Mouse (Mus musculus): ENCODE data around the gene Alg9.

Gene Alg9

DNA sequence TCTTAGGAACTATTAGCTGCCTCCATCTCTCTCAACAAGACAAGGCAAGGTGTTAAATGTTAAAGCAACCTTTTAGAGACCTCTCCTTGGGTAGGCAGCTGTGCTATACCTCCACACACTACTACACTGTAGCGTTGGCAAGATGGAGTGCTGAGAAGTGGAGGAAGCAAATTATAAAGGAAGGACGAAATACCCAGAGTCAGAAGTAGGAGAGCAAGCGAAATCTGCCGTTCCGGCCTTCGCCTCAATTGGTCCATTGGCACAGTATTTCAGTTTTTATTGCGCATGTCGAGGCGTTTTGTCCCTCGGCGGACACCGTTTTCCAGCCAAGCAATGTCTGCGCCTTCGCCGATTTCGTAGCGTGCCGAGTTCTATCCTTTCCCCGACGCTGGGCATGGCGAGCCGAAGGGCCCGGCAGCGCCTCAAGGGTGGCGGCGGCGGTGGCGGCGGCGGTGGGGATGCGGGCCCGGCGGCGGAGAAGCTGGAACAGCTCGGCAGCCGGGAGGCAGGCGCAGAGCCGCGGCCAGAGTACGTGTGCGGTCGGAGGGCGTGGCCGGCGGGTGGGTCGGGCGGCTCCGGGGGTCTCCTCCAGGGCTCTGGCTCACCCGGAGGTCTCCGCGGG, at the start of gene Alg9, which contains the start of gene 1110032A03Rik:
Gene Alg9, plus strand, starts transcription at position 29 of the 622 bp plus-strand sequence.
Gene 1110032A03Rik, minus strand, starts transcription at position 530 of the 622 bp plus-strand sequence.
- DNase-seq, result peak; percentile 87 to 88

DNA sequence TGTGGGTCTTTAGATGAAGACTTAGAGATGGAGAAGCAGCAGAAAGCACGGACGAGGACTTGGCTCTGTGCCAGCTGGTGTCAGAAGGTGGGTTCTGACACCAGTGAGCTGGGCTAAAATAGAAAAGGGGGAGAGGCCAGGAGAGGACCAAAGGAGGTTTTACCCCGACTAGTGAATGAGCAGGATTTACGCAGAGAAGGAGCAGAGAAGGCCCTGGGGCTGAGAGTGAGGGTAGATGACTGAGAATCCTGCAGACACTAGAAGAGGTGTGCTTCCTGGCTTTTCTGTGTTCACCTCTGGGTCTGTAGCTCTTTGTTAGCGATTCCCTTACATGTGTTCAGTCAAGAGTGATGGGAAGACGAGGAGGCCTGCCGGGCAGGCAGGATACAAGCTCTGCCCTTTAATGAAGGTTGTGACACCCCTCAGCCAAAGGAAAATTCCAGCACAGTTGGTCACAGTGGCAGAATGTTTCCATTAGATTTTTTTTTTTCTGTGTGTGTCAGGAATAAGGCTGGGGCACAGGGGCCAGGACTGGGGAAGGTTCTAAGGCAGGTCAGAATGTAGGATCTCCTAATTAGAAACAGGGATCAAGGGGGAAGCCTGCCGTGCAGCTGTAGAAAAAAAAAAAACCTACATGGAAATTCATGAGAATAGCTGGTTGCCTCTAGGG, 48.8 kb upstream of the Alg9 start:
- DNase-seq, result no peak

DNA sequence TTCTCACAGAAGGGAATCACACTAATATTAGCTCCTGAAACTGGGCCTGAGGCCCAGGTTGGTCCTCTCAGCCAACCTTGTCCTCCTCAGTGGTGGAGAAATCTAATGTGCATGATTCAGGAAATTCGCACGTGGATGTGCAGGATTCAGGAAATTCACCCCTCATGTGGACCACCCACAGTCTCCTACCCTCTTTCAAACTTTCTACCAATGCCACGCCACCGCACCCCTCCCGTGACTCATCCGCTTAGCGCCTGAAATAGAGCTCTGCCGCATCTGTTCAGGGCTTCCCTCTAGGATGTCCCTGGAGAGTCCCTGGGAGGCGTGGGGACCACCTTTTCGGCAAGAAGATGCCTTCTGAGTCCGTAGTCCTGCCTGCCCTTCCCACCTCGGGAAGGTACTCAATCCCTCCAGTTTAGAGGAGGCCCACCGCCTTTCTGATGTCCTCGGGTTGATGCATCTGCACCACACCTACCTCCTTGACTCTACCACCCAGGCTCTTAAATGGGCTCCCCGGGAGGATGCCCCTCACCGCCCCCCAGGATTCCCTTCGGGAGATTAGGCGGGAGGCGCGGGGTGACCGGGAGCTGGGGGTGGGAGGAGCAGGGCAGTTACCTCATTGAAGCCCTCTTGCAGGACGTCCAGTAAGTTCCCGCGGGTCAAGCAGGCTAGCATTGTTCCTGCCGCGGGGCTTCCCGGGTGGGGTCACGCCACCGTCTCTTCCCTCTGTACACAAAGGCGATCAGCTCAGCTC, 47.5 kb upstream of the Alg9 start:
- DNase-seq, result no peak

DNA sequence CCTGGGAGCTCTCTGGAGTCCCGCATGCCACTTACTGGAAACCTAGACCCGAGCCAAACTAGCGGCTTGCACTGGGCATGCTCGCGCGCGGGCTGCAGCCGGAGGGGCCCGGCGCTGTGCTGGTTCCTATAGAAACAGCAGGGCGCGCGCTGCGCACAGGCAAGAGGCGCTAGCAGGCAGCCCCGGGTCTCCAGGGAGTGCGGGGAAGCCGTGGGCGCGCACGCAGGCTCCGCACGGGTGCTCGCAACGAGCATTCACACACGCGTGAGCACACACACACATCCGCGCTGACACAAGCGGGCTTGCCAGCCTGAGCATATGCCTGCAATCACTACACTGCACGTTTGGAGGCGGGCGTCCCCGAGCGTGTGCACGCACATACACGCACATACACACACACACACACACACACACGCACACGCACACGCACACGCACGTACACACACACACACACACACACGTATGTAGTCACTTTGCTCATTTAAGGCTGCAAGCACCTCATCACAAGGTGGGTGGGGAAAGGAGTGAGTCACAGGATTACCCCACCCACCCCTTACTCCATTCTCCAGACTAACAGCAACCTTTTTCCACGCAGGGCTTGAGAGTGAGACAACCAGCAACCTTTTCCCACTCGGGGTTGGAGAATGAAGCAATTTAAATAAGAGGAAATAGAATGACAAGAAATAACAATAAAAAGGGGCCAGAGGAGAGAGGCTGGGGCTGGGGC, 46.7 kb upstream of the Alg9 start:
- DNase-seq, result peak in 1 of 2 experiments; percentile 62

DNA sequence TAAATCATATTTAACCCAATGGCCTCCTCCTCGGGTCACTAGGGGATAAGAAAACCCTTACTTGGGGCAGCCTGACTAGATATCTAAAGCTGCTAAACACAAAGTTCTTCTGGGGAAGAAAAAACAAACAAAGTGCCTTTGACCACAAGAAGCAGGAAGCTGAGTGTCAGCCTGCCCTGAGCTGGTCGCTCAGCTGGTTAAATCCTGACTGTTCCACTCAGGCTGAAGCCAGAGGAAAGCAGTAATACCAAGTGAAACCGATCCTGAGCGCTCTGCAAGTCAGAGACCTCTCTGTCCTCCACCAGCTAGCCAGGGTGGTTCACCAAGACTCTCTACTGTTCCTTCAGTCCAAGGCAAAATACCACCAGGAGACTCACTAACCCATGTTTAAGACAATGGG, 45.2 kb upstream of the Alg9 start:
- no peak for DNase-seq

DNA sequence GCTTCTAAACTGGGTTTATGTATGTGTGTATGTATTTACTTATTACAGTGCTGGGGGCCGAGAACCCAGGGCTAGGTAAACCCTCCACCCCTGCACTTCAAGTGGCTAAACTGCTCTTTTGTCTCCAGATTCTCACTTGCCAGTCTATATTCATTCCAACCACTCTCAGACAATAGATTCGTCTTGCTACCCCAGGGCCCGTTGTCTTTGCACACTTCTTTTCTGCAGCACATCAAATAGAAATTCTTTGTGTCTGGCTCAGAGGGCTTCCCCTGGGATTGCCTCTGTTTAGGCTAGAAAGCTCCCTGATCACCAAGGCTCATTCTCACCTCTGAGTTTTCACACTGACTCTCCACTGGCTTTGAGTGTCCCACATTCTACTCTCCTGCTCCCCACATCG, 42.3 kb upstream of the Alg9 start:
- DNase-seq, result no peak

DNA sequence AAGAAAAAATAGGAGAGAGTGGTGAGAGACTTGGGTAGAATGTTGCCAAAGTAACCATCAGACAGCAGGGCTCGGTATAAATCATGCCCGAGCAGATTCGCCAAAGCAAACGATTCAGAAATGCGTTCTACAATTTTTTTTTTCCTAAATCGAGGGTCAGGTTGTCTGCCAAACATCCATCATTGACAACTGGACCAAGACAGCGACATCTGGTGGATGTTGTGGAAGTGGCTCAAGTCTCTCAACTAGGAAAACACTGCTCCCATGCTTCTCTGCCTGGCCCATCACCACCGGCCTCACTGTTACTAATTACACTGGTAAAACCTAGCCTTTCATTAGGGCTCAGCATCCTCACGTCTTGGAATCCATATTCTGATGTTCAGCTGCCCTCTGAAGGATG, 39.8 kb upstream of the Alg9 start:
- DNase-seq, result peak; percentile 57 to 62

DNA sequence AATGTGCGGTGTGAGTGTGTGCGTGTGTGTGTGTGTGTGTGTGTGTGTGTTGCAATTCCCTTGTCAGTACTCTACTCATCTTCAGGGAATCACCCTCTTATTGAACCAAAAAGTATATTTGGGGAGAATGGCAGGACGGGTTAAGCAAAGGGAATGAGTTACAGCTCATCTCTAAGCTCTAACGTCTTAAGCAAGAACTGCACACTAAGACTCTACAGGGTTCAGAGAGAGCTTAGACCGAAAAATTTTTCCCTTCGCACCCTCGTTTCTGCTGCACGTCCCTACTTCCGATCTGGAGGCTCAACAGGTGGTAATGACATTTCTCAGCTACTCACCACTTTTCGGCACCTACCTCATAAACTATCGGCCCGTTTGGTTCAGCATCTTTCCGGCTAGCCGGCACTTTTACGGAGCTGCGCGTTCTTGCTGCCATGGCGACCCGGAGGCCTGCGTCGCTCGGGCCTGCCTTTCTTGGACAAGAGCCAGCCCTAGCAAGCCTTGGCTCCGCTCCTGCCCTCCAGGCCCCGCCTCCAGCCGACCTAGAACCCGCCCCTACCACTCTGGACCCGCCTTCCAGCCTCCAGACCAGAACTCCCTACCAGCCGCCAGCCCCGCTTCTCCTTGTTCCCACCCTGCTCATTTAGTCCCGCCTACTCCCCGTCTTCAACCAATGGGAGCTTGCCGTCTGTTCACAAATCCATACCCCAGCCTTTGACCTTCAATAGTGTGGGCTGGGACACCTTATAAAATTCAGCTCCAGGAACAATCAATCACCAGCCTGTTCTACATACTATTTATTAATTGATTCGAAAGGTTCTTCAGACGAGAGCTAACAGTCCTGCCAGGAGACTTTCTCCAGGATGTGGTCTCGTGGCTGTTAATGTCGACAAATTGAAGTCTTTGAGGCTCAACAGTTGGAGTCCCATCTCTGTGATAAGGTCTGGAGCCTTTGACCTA, 35.6 kb upstream of the Alg9 start, which contains the start of gene Dixdc1:
Gene Dixdc1, minus strand, starts transcription at position 604 of the 957 bp plus-strand sequence.
- peak; percentile 95 for DNase-seq

DNA sequence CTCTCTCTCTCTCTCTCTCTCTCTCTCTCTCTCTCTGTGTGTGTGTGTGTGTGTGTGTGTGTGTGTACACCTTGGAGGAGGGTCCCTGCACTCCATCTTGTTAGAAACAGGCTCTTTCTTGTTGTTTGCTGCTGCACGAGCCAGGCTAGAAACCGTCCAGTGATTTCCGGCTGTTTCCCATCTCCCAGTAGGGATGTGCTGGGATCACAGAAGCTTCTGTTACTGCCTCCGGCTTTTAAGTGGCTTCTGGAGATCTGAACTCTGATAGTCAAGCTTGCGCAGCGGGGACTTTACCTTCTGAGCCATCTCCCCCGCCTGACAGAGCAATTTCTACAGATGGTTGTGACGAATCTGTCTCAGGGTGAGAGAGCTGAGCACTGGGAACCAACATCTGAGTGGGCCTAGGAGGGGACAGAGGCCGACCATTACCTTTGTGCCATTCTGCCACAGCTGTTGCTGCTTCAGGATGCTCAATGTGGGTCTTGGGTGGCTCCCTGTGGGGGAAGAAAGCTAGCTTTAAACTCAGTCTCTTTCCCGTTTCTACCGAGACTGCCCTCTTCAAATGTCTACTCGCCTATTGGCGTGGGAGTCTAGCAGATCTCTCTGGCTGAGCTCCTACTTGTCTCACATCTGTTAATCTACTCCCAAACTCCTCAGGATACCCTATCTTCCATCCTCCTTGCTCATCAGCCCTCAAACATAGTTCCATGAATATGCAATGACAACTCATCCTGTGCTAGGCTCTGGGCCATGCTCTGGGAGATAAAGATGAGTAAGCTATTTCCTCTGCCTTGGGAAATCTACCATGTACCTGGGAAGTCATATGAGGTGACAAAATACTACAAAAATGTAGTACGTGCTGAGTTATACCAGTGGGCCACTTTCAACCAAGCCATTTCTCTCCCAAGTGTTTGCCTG, 33.7 kb upstream of the Alg9 start:
- no peak for DNase-seq

DNA sequence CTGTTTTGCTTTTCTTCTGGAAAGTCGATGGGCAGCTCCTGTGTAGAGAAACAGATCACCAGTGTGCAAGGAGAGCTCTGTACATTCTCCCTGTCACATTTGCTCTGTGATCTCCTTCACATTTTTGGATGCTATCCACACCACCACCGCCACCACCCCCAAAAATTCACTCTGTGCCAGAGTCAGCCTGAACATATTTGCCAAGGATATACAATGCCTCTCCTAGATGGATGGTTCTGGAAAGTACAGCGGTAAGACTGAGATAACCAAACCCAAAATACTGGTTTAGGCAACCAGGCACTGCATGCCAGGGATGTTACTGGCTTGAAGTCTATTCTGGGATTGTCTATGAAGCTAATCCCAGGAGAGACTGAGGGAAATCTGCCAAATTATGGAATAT, 32.6 kb upstream of the Alg9 start:
- DNase-seq, result no peak

DNA sequence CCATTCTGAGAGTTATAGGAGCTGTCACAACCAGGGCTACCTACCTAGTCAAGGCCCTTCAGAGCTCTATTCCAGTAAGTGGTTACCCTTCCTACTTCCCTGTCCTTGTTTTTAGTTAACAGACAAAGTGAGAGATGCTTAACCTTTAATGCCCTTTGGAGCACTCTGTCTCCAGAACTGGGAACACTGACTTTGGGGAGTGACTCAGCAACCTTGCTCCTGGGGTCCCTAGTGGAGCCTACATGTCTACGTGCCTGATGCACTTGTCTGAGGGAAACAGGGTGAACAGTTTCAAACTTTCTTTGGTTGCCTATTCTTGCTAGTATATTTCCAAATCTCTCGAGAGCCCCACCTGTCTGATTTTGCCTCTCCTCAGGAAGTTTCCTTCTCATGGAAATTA, 32.1 kb upstream of the Alg9 start:
- no peak for DNase-seq

DNA sequence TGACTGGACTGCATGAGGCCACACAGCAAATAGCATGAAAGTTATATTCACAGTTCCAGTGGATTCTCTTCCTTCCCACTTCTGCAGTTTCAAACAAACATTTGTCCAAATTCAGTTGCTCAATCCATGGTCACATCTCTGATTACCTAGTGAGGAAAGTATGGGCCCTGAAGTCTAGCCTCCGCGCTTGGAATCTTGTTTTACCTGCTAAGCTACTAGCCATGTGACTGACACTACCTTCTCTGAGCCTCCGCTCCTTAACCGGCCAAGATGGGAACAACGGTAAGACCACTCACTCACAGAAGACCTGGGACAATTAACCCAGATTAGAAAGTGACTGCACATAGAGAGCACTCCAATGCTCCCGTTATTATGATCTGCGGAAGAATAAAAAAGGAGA, 29.0 kb upstream of the Alg9 start:
- peak; percentile 68 to 78 for DNase-seq

DNA sequence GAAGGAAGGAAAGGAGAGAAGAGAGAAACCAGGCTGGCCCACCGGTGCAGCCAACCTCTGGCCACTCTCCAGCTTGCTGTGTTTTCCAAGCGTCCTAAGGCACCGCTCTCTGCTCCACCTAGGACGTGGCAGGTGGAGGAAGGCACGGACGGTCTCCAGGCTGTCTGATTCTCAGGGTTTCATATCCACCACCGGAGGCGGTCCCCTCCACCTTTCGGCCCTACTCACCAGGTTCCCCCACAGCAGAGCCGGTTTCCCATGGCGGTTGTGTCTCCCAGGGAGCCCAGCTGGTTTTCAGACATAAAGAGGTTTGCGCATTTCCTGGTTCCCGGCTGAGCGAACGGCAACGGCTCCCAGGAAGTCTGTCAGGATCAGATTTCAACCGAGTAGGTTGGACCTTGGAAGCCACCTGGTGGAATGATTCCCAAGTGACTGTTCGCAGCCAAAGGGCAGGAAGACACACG, 28.6 kb upstream of the Alg9 start, which contains the start of gene 2310030G06Rik:
Gene 2310030G06Rik, minus strand, starts transcription at position 323 of the 464 bp plus-strand sequence.
- DNase-seq, result peak; percentile 76 to 85

DNA sequence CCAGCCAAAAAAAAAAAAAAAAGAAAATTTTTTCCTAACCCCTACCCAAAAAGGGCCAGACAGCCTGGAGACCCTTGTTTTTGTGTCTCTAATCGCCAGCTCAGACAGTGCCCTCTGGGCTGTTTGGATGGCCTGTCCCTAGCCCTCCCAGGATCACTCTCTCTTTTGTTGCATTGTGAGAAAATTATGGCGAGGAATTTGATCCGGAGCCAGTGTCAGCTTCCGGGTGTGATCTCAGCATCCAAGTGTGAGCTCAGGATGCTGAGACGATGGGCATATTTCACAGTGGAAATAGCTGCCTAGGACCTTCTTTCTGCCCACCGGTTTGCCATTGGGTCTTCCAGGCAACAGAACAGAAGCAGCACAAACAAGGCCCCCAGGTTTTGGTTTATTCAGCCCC, 24.1 kb upstream of the Alg9 start:
- DNase-seq, result no peak

DNA sequence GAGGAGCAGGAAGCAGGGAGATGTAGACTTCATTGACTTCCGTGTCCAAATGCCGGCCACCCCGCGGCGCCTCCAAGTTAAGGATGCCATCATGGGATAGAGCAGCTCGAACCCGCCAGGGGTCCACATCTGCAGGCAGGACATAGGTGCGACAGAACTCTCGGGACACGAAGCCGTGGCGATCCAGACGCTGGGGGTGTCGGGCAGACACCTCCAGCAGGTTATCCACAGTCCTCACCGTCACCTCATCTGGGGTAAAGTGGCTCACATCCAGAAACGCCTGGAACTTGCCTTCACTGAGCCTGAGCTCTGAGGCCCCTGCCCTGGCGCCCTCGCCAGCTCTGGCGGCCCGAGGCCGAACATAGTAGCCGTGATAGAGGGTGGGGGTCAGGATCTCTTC, 23.5 kb upstream of the Alg9 start, which contains the start of gene Cryab:
Gene Cryab, plus strand, starts transcription at position 3 of the 400 bp plus-strand sequence.
- DNase-seq, result no peak

DNA sequence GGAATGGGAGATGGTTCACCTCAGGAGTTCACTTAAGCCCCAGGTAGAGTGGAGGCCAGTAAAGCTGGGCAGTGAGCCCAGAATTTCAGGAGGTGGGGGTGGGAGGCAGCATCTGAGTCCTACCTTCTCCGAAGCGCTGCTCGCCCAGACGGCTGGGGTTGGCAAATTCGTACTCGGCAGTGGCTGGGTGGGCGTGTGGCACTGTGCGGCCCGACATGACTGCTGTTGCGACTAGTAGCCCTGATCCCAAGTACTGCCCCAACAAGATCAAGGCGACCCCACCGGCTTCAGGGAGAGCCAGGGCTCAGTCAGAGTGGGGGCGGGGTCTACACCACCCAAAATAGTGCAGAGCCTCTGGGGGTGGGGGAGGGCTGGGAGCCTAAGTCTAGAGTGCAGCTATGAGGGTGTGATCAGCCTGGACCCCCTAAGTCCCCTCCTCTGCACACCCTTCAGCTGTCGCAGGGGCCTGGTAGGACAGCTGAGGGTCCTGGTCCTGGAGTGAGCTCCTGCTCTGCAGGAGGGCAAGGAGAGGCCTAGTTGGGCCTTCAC, 22.7 kb upstream of the Alg9 start, which contains the start of gene Hspb2:
Gene Hspb2, minus strand, starts transcription at position 301 of the 549 bp plus-strand sequence.
- peak; percentile 22 to 52 for DNase-seq

DNA sequence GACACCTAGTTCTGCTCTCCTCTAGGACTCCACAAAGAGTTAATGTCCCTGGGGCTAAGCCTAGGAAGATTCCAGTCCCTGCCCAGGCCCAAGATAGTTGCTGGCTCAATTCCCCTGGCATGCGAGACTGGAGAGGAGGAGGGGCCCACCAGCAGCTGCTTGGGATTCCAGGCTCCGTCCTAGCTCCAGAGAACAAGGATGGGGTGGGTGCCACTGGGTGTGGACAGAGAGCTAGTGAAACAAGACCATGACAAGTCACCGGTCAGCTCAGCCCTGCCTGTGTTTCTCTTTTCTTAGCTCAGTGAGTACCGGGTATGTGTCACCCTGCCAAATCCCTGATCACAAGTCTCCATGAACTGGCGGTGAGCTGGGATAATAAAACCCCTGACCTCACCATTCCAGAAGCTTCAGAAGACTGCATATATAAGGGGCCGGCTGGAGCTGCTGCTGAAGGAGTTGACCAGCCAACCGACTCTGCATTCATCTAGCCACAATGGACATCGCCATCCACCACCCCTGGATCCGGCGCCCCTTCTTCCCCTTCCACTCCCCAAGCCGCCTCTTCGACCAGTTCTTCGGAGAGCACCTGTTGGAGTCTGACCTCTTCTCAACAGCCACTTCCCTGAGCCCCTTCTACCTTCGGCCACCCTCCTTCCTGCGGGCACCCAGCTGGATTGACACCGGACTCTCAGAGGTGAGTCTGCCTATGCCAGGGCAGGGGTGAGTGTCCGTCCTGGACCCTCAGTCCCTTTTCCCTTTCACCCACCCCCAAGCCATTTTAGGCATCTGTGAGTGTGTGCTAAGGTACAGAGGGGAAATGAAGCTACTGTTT, 21.8 kb upstream of the Alg9 start:
- DNase-seq, result peak; percentile 92 to 93

DNA sequence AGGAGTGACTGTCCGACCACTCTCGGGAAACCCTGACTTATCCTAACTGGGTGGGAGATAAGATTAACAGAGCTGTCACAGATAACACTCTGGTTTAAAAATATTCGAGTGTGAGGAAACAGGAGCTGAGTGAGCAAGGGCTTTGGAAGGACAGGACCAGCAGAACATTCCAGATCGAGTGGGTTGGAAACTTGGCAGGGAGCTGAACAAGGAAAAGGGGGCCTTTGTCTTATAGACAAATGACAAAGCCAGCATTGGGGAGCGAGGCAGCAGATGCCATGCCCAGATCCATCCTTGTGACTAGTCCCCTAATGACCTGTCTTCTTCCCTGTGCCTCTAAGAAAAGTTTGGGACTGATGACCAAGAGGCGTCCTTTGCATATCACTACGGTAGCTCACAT, 20.9 kb upstream of the Alg9 start:
- DNase-seq, result no peak

DNA sequence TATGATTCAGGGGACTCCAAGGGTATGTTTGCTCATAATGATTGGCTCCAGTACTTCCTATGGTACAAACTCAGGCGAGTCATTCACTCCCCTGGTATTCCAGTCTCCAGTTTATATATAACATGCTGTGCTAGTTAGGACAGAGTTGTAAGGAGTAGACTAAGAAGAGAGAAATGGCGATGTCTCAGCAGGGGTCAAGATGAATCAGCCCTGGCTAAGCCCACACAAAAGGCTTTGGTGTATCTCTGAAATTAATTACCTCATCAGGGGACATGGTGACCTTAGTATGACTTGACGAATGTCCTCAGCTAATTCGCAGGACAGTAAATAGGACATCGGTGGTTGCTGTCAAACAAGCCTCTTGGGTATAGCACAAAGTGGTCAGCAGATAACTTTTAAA, 18.1 kb upstream of the Alg9 start:
- DNase-seq, result no peak

Data from lung, adult 18-20 months (tissue).